Mouse (Mus musculus) stomach, postnatal 0 days (tissue): ENCODE data around the gene Nmt2.

ENCODE experiments used
- CTCF ChIP-seq: IDR thresholded peaks from 2 replicates; pipeline ENCODE4 v1.5.1; 2016; ENCODE audit warnings: antibody characterized with exemption, low read depth, mild to moderate bottlenecking, moderate library complexity
- EP300 ChIP-seq: optimal IDR thresholded peaks from 2 replicates; pipeline ENCODE3; 2016; ENCODE audit warnings: antibody characterized with exemption

- TF ChIP-seq CTCF (no peak), EP300 (no peak)
Measured at GRCm38 (mm10) chr2:3332056-3332455, 48.0 kb downstream of the Nmt2 start.
